Mouse (Mus musculus): ENCODE data around the gene 1600014C10Rik.

The 1600014C10Rik gene

GRCm38 (mm10) chr7:38215281-38215680 lies 32.3 kb downstream of the 1600014C10Rik start:
- peak; percentile 12 for DNase-seq (ENCODE audit: low spot score)

GRCm38 (mm10) chr7:38215697-38216096 lies 32.7 kb downstream of the 1600014C10Rik start:
- no peak for DNase-seq (ENCODE audit: low spot score)

DNA sequence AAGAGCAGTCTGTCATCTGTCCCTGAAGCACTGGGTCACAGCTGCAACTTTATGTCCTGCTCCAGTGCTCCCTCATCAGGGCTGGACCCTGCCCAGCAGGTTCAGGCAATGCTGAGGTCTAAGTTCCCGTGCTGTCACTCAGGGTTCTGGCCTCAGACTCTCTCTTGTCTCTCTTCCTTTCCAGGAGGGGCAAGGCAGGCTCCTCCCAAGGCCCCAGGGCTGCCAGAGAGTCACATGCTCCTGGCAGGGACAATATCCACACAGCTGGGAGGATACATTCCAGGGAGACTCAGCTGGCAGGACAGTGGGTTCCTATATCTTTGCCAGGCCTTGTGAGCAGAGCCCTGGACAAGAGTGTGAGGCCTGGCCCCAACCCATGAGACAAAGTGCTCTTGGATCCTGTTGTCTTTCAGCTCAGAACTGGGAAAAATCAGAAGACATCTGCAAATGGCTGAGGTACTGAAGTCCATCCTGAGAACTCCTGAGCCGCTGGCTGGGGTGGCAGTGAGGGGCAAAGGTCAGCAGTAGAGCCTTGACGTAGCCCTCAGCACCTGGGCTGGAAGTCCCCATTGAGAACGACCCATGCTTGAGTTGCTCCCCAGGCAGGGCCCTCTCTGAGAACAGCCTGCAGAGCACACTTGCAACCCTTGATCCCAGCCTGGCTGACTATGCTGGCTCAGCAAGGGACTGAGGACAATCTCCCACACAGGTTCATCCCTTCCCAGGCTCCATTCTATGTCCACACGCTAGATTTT lies 34.6 kb downstream of the 1600014C10Rik start:
- DNase-seq (ENCODE audit: low spot score): no peak

DNA sequence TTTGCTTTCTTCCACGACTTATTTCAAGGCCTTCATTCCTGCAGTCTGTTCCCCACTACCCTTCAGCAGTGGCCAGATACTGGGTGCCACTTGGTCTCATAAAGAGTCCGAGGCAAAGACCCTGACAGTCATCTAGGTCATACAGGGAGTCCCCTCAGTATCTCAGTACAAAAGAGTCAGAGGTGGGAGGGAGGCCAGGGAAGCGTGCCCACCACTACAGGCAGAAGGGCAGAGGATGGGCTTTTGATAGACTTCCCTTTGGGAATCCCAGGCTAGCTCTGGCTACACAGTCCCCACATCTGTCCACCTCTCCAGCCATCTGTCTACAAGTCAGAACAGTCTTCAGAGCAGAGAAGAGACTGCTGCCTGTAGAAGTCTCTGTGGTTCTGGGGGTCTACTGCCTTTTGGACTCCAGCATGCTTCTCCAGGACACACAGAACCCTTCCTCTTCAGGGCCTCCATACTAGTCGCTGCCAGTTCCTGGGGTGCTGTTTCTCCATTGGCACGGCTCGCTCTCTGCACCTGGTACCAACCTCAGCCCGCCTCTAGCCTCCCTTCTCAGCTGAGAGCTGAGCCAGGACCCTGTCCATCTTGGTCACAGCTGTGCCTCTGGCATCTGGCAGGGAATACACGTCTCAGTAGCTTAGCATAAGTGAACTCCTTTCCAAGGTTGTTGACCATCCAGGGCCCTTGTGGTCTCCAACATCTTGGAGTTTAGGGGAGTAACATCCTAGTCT lies 35.8 kb downstream of the 1600014C10Rik start:
- no peak for DNase-seq (ENCODE audit: low spot score)

GRCm38 (mm10) chr7:38219526-38219925 lies 36.5 kb downstream of the 1600014C10Rik start:
- no peak for DNase-seq (ENCODE audit: low spot score)

GRCm38 (mm10) chr7:38220866-38221265 lies 37.8 kb downstream of the 1600014C10Rik start:
- no peak for DNase-seq (ENCODE audit: low spot score)

GRCm38 (mm10) chr7:38224577-38225369 lies 41.8 kb downstream of the 1600014C10Rik start:
- no peak for DNase-seq (ENCODE audit: low spot score)

DNA sequence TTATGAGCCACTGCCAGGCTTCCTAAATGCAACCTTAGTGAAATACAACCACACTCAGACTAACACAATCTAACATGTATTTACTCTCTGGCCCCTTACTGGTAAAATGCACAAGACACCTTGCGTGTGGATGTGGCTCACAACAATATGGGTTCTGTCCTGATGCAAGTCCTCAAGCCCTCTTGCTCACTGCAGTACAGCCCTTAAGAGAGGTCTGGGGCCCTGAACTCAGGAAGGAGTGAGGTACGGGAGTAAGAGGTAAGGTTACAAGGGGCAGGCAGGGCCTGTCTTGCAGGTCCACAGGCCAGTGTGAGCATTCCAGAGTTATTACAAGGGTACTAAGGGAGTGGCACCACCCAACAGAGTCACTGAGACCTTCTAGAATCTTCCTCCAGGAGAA lies 43.2 kb downstream of the 1600014C10Rik start:
- no peak for DNase-seq (ENCODE audit: low spot score)

- no peak for DNase-seq (ENCODE audit: low spot score)
Measured at GRCm38 (mm10) chr7:38227181-38227899, 44.3 kb downstream of the 1600014C10Rik start.

DNA sequence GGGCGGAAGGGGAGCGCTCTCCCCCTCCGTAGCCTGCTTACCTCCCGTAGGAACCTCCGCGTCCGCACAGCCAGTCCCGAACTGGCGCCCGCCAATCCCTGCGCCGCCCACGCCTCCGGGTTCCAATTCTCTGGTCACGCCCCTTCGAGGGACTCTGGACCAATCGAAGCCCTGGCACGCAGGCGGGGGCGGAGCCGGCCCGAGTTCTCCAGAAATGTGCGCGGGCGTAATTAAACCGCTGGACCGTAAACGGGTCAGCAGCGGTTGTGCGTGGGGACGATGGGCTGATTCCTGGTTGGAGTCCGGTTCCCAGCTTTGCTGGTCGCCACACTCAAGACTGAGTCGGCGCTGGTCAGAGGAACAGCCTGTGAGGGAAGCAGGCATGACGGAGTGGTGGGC lies 44.9 kb downstream of the 1600014C10Rik start, which contains the start of gene Plekhf1:
Gene Plekhf1, minus strand, starts transcription at position 117 of the 399 bp plus-strand sequence.
- peak; percentile 47 for DNase-seq (ENCODE audit: low spot score)

- no peak for DNase-seq (ENCODE audit: low spot score)
Measured at GRCm38 (mm10) chr7:38228329-38228728, 45.3 kb downstream of the 1600014C10Rik start.

DNA sequence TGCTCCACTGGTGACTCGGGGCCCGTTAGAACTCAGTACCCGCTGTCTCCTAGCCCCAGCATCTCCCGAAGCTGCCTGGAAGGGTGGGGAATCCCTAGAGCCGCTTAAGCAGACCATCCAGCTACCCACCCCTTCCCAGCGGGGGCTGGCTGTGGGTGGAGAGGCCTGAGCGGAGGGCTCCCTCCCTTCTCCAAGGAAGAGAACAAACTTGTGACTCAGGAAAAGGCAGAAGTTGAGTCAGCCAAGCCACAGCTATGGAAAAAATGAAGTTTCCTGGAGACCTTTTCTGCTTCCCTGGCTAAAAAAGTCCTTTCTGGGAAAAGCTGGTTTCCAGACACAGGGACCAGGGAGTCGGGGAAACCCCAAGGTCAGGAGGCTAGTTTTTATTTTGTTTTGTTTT lies 47.3 kb downstream of the 1600014C10Rik start:
- DNase-seq (ENCODE audit: low spot score): no peak

- DNase-seq (ENCODE audit: low spot score): no peak
Measured at GRCm38 (mm10) chr7:38236400-38237105, 53.5 kb downstream of the 1600014C10Rik start.

GRCm38 (mm10) chr7:38237140-38237539 lies 54.1 kb downstream of the 1600014C10Rik start:
- DNase-seq (ENCODE audit: low spot score): no peak

GRCm38 (mm10) chr7:38242417-38242816 lies 59.4 kb downstream of the 1600014C10Rik start:
- no peak for DNase-seq (ENCODE audit: low spot score)
